7 mouse cellular contexts compared by ENCODE assay signal in the genomic region with DNA sequence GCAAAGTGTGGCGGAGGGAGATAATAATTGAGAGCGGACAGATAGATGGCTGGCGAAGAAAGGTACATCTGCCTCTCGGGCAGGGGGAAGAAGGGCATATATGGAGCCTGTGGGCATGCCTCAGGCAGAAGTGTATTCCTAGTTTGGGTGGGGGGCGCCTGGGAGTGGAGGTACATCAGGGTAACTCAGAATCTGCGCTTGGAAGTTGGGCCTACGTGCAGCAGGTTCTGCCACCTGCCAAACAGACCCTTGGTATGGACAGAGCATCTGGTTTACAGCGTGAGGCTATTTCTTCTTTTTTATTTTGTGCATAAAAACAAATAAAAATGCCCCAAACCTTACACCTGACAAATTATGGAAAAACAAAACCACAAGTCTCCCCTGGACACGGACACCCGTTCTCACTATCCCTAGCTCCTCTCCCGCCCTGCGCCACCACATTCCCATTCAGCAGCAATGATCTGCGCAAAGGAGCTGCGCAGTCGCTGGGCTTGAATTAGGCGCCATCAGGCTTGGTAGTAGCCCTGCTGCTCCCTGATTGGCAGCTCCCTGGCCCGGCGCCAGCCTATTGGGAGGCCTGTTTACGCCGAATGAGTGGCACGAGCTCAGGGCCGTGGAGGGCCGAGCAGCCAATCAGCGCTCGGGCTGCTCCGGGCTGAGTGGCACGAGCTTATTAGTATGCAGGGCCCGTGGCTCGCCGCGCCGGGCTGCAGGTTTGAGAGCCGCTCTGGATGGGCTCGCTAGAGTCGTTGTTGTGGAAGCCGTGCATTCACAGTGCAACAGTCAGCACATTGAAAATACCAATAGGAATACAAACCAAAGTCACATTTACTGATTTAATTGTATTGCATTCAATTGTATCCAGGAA. TPM values are rescaled to one million over a fixed set of nuclear protein-coding genes. Genes with fewer than 3 reads are reported as not detected.
A peak's percentile ranks its signal among the peaks of the same experiment; 100 is the strongest.
DNase-seq lines count a peak whose midpoint lies in the region; ATAC-seq lines count a peak whose summit lies in the region.

A gene (plus strand): TSS at position 718 of the 868 bp plus-strand sequence.

- WGBS in embryonic facial prominence, embryonic 11.5 days: 2% methylated on average over 36 of the region's 36 CpGs
- WGBS in limb, embryonic 10.5 days: 3% methylated on average over 36 of the region's 36 CpGs
- WGBS in midbrain, embryonic 13.5 days: under 1% methylated on average over 36 of the region's 36 CpGs

- peak; percentile 87 for ATAC-seq in embryonic facial prominence, embryonic 11.5 days (replicated peaks; ENCODE audit: insufficient number of reproducible peaks, low FRiP score, low TSS enrichment, low read depth)
- ATAC-seq in granulocyte monocyte progenitor cell, adult 5-6 weeks (replicated peaks; ENCODE audit: poor library complexity, severe bottlenecking): peak; percentile 66
- ATAC-seq in midbrain, embryonic 13.5 days: peak; percentile 94

- H3K27ac ChIP-seq in embryonic facial prominence, embryonic 11.5 days (replicated peaks; ENCODE audit: low read depth, low read length): peak within 1 kb of the TSS; percentile 94
- H3K27ac ChIP-seq in limb, embryonic 10.5 days: peak within 1 kb of the TSS; percentile 100
- H3K27ac ChIP-seq in midbrain, embryonic 13.5 days: peak within 1 kb of the TSS; percentile 100

- peak within 1 kb of the TSS; percentile 100 for H3K9ac ChIP-seq in embryonic facial prominence, embryonic 11.5 days (replicated peaks; ENCODE audit: low read length)
- peak within 1 kb of the TSS; percentile 100 for H3K9ac ChIP-seq in midbrain, embryonic 13.5 days (replicated peaks)

- peak; percentile 100 for DNase-seq in adrenal gland, postnatal 14 days
- DNase-seq in embryonic facial prominence, embryonic 11.5 days (ENCODE audit: low spot score): peak; percentile 100
- peak; percentile 100 for DNase-seq in kidney, adult 11 months
- DNase-seq in limb, embryonic 10.5 days (ENCODE audit: low spot score): peak; percentile 99
- peak; percentile 92 for DNase-seq in spleen, adult 12 weeks (ENCODE audit: low spot score)

- H3K4me2 ChIP-seq in embryonic facial prominence, embryonic 11.5 days (ENCODE audit: low read depth, low read length): peak within 1 kb of the TSS; percentile 99
- peak within 1 kb of the TSS; percentile 98 for H3K4me2 ChIP-seq in midbrain, embryonic 13.5 days (replicated peaks)

- no peaks in the 10 kb centered on the region for H3K9me3 ChIP-seq in embryonic facial prominence, embryonic 11.5 days (replicated peaks; ENCODE audit: control insufficient read depth, low read length)
- no peaks in the 10 kb centered on the region for H3K9me3 ChIP-seq in limb, embryonic 10.5 days (replicated peaks)
- no peaks in the 10 kb centered on the region for H3K9me3 ChIP-seq in midbrain, embryonic 13.5 days

- peaks cover 17% of the 10 kb centered on the region for H3K4me1 ChIP-seq in embryonic facial prominence, embryonic 11.5 days (ENCODE audit: control insufficient read depth, insufficient read depth, low read length)
- H3K4me1 ChIP-seq in limb, embryonic 10.5 days: peaks cover 56% of the 10 kb centered on the region
- H3K4me1 ChIP-seq in midbrain, embryonic 13.5 days (replicated peaks): peaks cover 35% of the 10 kb centered on the region

- no peaks in the 10 kb centered on the region; the same call in 1 of the 2 replicates for H3K36me3 ChIP-seq in embryonic facial prominence, embryonic 11.5 days (replicated peaks; ENCODE audit: control insufficient read depth, insufficient read depth, low read depth, low read length)
- H3K36me3 ChIP-seq in limb, embryonic 10.5 days: peaks cover 8% of the 10 kb centered on the region
- H3K36me3 ChIP-seq in midbrain, embryonic 13.5 days: peaks cover 6% of the 10 kb centered on the region

- H3K4me3 ChIP-seq in embryonic facial prominence, embryonic 11.5 days (ENCODE audit: low read depth, low read length): peak within 1 kb of the TSS; percentile 91
- peak within 1 kb of the TSS; percentile 96 for H3K4me3 ChIP-seq in limb, embryonic 10.5 days
- H3K4me3 ChIP-seq in midbrain, embryonic 13.5 days (replicated peaks): peak within 1 kb of the TSS; percentile 66

- no peaks in the 10 kb centered on the region for H3K27me3 ChIP-seq in embryonic facial prominence, embryonic 11.5 days (ENCODE audit: control insufficient read depth, insufficient read depth, low read length)
- no peaks in the 10 kb centered on the region for H3K27me3 ChIP-seq in limb, embryonic 10.5 days (ENCODE audit: low read depth, poor library complexity, severe bottlenecking)
- no peaks in the 10 kb centered on the region for H3K27me3 ChIP-seq in midbrain, embryonic 13.5 days

RNA-seq across cellular contexts. Expression of the gene that starts here (rescaled TPM):
- total RNA-seq in adrenal gland, postnatal 14 days (2021): 12.4 and 17.2 TPM in 2 replicates
- 13.5 and 15.2 TPM in 2 replicates for polyA plus RNA-seq in embryonic facial prominence, embryonic 11.5 days (2014; fragmentation: Nextera tagmentation; extraction: Ambion mirVana)
- 22.5 and 22.9 TPM in 2 replicates for total RNA-seq in granulocyte monocyte progenitor cell, adult 5-6 weeks (2014; fragmentation: Nextera tagmentation)
- total RNA-seq in granulocyte monocyte progenitor cell, adult 5-6 weeks (2017): 4.7 and 5.9 TPM in 2 replicates
- polyA plus RNA-seq in limb, embryonic 10.5 days (2016; fragmentation: Nextera tagmentation; extraction: Ambion mirVana): 19.9 and 20.3 TPM in 2 replicates
- 17.4 and 19.5 TPM in 2 replicates for polyA plus RNA-seq in midbrain, embryonic 13.5 days (2015; fragmentation: Nextera tagmentation; extraction: Ambion mirVana)

Comparison
In these comparisons a context has a peak if more than half of its experiments do, and no peak if none do; other contexts are left out.
1. Peak in every context shown above with its lines: DNase-seq, ATAC-seq, H3K4me3 ChIP-seq and H3K27ac ChIP-seq.